Mouse (Mus musculus): ENCODE measurements around the gene Galk1. TPM values are rescaled to one million over a fixed set of nuclear protein-coding genes. Genes with fewer than 3 reads are reported as not detected.

Gene Galk1
- total and polyA plus RNA-seq, 3 experiments = 253 to 326 TPM; not detected in 1

DNA sequence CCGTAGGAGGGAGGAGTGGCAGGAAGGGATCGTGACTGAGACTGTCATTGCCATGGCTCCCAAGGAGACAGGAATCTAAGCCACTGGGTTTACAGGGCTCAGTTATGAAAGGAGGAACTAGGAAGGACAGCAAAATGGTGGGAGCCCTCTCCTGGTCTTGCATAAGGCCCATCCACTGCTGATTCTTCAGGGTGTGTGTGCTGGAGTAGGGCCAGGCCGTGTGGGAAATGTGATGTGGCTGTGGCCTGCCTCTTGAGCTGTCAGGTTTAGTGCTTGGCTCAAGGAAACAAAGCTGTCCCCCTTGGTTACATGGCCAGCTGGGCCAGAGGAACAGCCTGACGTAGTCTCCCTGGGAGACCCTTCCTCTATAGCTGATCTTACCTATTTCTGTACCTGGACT lies 37.7 kb upstream of the Galk1 start:
- no peaks in the 10 kb centered on the region for H3K79me2 ChIP-seq (ENCODE audit: control insufficient read depth, insufficient read depth, low read length, poor library complexity)
- no peak for TF ChIP-seq RAD21 (IDR thresholded peaks at IDR 0.05; ENCODE audit: low read depth, low read length)

DNA sequence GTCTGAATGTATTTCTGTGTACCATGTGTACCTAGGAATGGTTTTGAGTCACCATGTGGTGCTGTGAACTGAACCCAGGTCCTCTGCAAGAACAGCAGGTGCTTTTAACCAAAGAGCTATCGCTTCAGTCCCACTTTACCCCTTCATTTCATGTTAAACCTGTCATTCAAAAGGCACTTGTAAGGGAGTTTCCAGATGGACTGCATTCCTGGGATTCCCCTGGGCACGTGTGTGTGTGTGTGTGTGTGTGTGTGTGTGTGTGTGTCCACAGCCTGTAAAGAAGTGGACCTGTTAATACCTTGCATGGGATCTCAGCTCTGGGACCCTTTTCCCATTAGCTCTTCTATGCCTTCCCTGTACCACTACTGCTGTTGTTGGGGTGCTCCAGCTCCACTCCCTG lies 37.1 kb upstream of the Galk1 start:
- H3K4me3 ChIP-seq (ENCODE audit: control insufficient read depth in 1 of 2, insufficient read depth in 1 of 2, low read depth in 2 of 2, low read length in 2 of 2) = no peak overlapping the region
- DNase-seq (ENCODE audit: low read depth, low spot score) = no peak
- no peaks in the 10 kb centered on the region for H3K27me3 ChIP-seq (ENCODE audit: control insufficient read depth in 1 of 2, insufficient read depth in 2 of 2, low read length in 2 of 2)
- no peaks in the 10 kb centered on the region for H3K9me3 ChIP-seq (replicated peaks; ENCODE audit: insufficient read depth, low read length)
- no peaks in the 10 kb centered on the region for H3K79me2 ChIP-seq (ENCODE audit: control insufficient read depth, insufficient read depth, low read length, poor library complexity)
- no peak overlapping the region for H3K9ac ChIP-seq (ENCODE audit: control insufficient read depth, low read depth, low read length, poor library complexity, severe bottlenecking)
- TF ChIP-seq MAZ (IDR thresholded peaks at IDR 0.05; ENCODE audit: low read depth, low read length) (no peak), BHLHE40 (IDR thresholded peaks at IDR 0.05; ENCODE audit: borderline replicate concordance, low read depth, low read length) (no peak), ZC3H11A (IDR thresholded peaks at IDR 0.05; ENCODE audit: low read depth, low read length) (no peak), POLR2AphosphoS5 (IDR thresholded peaks at IDR 0.05; ENCODE audit: borderline replicate concordance, low read depth, low read length) (no peak), TCF12 (IDR thresholded peaks at IDR 0.05; ENCODE audit: low read depth, low read length) (no peak), MEF2A (IDR thresholded peaks at IDR 0.05; ENCODE audit: extremely low read depth, insufficient replicate concordance, low read depth, low read length, poor library complexity, severe bottlenecking) (no peak), ZMIZ1 (IDR thresholded peaks at IDR 0.05; ENCODE audit: low read depth, low read length) (no peak), SMC3 (IDR thresholded peaks at IDR 0.05; ENCODE audit: low read depth, low read length) (no peak), ZKSCAN1 (IDR thresholded peaks at IDR 0.05; ENCODE audit: low read depth, low read length) (no peak), HCFC1 (IDR thresholded peaks at IDR 0.05; ENCODE audit: low read depth, low read length) (no peak), CHD1 (IDR thresholded peaks at IDR 0.05; ENCODE audit: low read depth, low read length) (no peak), E2F4 (IDR thresholded peaks at IDR 0.05; ENCODE audit: borderline replicate concordance, low read depth, low read length) (no peak), ETS1 (IDR thresholded peaks at IDR 0.05; ENCODE audit: low read depth, low read length) (no peak), GATA1 (IDR thresholded peaks at IDR 0.05; ENCODE audit: low read depth, low read length) (no peak)
- peaks cover 4 to 17% of the 10 kb centered on the region in 2 experiments for H3K4me1 ChIP-seq (ENCODE audit: control insufficient read depth in 1 of 2, insufficient read depth in 2 of 2, low read length in 2 of 2)
- no peak overlapping the region for H3K27ac ChIP-seq (ENCODE audit: control insufficient read depth, low read depth, low read length)
- H3K36me3 ChIP-seq (ENCODE audit: control insufficient read depth in 1 of 2, insufficient read depth in 2 of 2, low read length in 2 of 2) = peaks cover 8 to 15% of the 10 kb centered on the region in 2 experiments

More for the DNA sequence above, 37.7 kb upstream of the Galk1 start:
- no peak for DNase-seq (ENCODE audit: low read depth, low spot score)
- no peaks in the 10 kb centered on the region for H3K9me3 ChIP-seq (replicated peaks; ENCODE audit: insufficient read depth, low read length)
- H3K36me3 ChIP-seq (ENCODE audit: control insufficient read depth in 1 of 2, insufficient read depth in 2 of 2, low read length in 2 of 2) = peaks cover 8 to 18% of the 10 kb centered on the region in 2 experiments
- H3K4me1 ChIP-seq (ENCODE audit: control insufficient read depth in 1 of 2, insufficient read depth in 2 of 2, low read length in 2 of 2) = peaks cover 4 to 17% of the 10 kb centered on the region in 2 experiments
- H3K4me3 ChIP-seq (ENCODE audit: control insufficient read depth in 1 of 2, insufficient read depth in 1 of 2, low read depth in 2 of 2, low read length in 2 of 2) = no peak overlapping the region
- no peaks in the 10 kb centered on the region for H3K27me3 ChIP-seq (ENCODE audit: control insufficient read depth in 1 of 2, insufficient read depth in 2 of 2, low read length in 2 of 2)
- H3K27ac ChIP-seq (ENCODE audit: control insufficient read depth, low read depth, low read length) = no peak overlapping the region
- no peak overlapping the region for H3K9ac ChIP-seq (ENCODE audit: control insufficient read depth, low read depth, low read length, poor library complexity, severe bottlenecking)
